Mouse (Mus musculus) ES-Bruce4 (cell line): Measurements from ENCODE around the gene Cenpl. TPM values are rescaled to one million over a fixed set of nuclear protein-coding genes. Genes with fewer than 3 reads are reported as not detected.

Experiments used
- H3K27ac ChIP-seq: 2 replicates; pipeline ENCODE4 v1.5.1; 2012; ENCODE audit warnings: low read length, inconsistent platforms; ENCODE audit not compliant: insufficient read depth
- H3K27me3 ChIP-seq: 2 replicates; pipeline ENCODE4 v1.6.1; 2012; ENCODE audit warnings: mild to moderate bottlenecking, low read length, inconsistent platforms; ENCODE audit not compliant: control insufficient read depth, poor library complexity, insufficient read depth, severe bottlenecking
- H3K36me3 ChIP-seq: 2 replicates; pipeline ENCODE4 v1.6.1; 2012; ENCODE audit warnings: inconsistent platforms, mild to moderate bottlenecking, low read length, moderate library complexity; ENCODE audit not compliant: control insufficient read depth, poor library complexity, insufficient read depth, severe bottlenecking
- H3K4me1 ChIP-seq: one replicate; pipeline ENCODE4 v1.8.1; 2011; ENCODE audit warnings: low read length; ENCODE audit not compliant: control insufficient read depth, insufficient read depth
- H3K4me3 ChIP-seq: 2 replicates; pipeline ENCODE4 v1.5.1; 2011; ENCODE audit warnings: low read depth, mild to moderate bottlenecking, low read length
- H3K9ac ChIP-seq: 2 replicates; pipeline ENCODE4 v1.6.1; 2012; ENCODE audit warnings: low read depth, mild to moderate bottlenecking, inconsistent platforms; ENCODE audit not compliant: poor library complexity, severe bottlenecking
- H3K9me3 ChIP-seq: replicated peaks from 2 replicates; pipeline ENCODE4 v1.6.1; 2012; ENCODE audit warnings: mild to moderate bottlenecking, low read length, inconsistent platforms; ENCODE audit not compliant: control insufficient read depth, poor library complexity, insufficient read depth, severe bottlenecking
- CTCF ChIP-seq: IDR thresholded peaks from one replicate; pipeline ENCODE4 v1.8.1; 2011; ENCODE audit warnings: low read depth, low read length
- EP300 ChIP-seq: IDR thresholded peaks from 2 replicates; pipeline ENCODE4 v1.6.1; 2011; ENCODE audit warnings: low read depth, low read length; ENCODE audit not compliant: insufficient read depth
- POLR2A ChIP-seq: IDR thresholded peaks from one replicate; pipeline ENCODE4 v1.8.1; 2011; ENCODE audit warnings: low read length; ENCODE audit not compliant: insufficient read depth
- polyA plus RNA-seq: library from polyadenylated mRNA; stranded (reverse); fragments of >200 nt; gene quantifications from 2 replicates; pipeline ENCODE4 v1.2.4, GENCODE M21; 2011; ENCODE audit warnings: low read depth; ENCODE audit not compliant: missing spikeins, insufficient read depth, insufficient read length

Cenpl gene
- polyA plus RNA-seq, 1 experiment = 16.4 TPM

- peaks cover 2% of the 10 kb centered on the region; the same call in 1 of the 2 replicates for H3K9me3 ChIP-seq
- H3K36me3 ChIP-seq = peaks cover 56% of the 10 kb centered on the region
Observed at GRCm38 (mm10) chr1:161036411-161036841, 34.1 kb upstream of the Cenpl start.

GRCm38 (mm10) chr1:161037026-161037425 lies 33.5 kb upstream of the Cenpl start:
- Histone ChIP-seq H3K9me3 (peaks cover 2% of the 10 kb centered on the region; the same call in 1 of the 2 replicates), H3K4me3 (peak overlapping the region; percentile 89), H3K27ac (peak overlapping the region; percentile 96), H3K27me3 (no peaks in the 10 kb centered on the region), H3K9ac (peak overlapping the region; percentile 88), H3K4me1 (no peaks in the 10 kb centered on the region), H3K36me3 (peaks cover 50% of the 10 kb centered on the region)
- TF ChIP-seq EP300 = no peak
- TF ChIP-seq CTCF = no peak
- TF ChIP-seq POLR2A = no peak

More at GRCm38 (mm10) chr1:161036411-161036841, 34.1 kb upstream of the Cenpl start:
- Histone ChIP-seq H3K9ac (peak overlapping the region; percentile 88), H3K27me3 (no peaks in the 10 kb centered on the region), H3K27ac (peak overlapping the region; percentile 96), H3K4me1 (no peaks in the 10 kb centered on the region), H3K4me3 (peak overlapping the region; percentile 89)
- TF ChIP-seq POLR2A = no peak
- no peak for TF ChIP-seq EP300
- TF ChIP-seq CTCF = no peak

GRCm38 (mm10) chr1:161037599-161037998 lies 32.9 kb upstream of the Cenpl start:
- peak overlapping the region; percentile 88 for H3K27ac ChIP-seq
- H3K9ac ChIP-seq = peak overlapping the region; percentile 88
- TF ChIP-seq POLR2A (no peak), CTCF (no peak), EP300 (no peak)
- H3K9me3 ChIP-seq = peaks cover 2% of the 10 kb centered on the region; the same call in 1 of the 2 replicates
- peaks cover 45% of the 10 kb centered on the region for H3K36me3 ChIP-seq
- peak overlapping the region; percentile 89 for H3K4me3 ChIP-seq
- H3K4me1 ChIP-seq = no peaks in the 10 kb centered on the region
- H3K27me3 ChIP-seq = no peaks in the 10 kb centered on the region

GRCm38 (mm10) chr1:161038004-161038403 lies 32.5 kb upstream of the Cenpl start:
- peak overlapping the region; percentile 88 for H3K9ac ChIP-seq
- peaks cover 45% of the 10 kb centered on the region for H3K36me3 ChIP-seq
- H3K4me3 ChIP-seq = peak overlapping the region; percentile 23; the same call in 1 of the 2 replicates

GRCm38 (mm10) chr1:161038968-161039721 lies 31.4 kb upstream of the Cenpl start:
- Histone ChIP-seq H3K27ac (peak overlapping the region; percentile 88), H3K36me3 (peaks cover 49% of the 10 kb centered on the region), H3K9me3 (peaks cover 2% of the 10 kb centered on the region; the same call in 1 of the 2 replicates), H3K27me3 (no peaks in the 10 kb centered on the region), H3K9ac (peak overlapping the region; percentile 88), H3K4me1 (no peaks in the 10 kb centered on the region), H3K4me3 (no peak overlapping the region)
- TF ChIP-seq POLR2A = no peak
- TF ChIP-seq EP300 = no peak
- TF ChIP-seq CTCF = no peak

More at GRCm38 (mm10) chr1:161038004-161038403, 32.5 kb upstream of the Cenpl start:
- Histone ChIP-seq H3K9me3 (peaks cover 2% of the 10 kb centered on the region; the same call in 1 of the 2 replicates), H3K27me3 (no peaks in the 10 kb centered on the region), H3K4me1 (no peaks in the 10 kb centered on the region), H3K27ac (peak overlapping the region; percentile 88; the same call in 1 of the 2 replicates)
- TF ChIP-seq EP300 (no peak), POLR2A (no peak), CTCF (no peak)
